Mouse (Mus musculus) intestine, postnatal 0 days (tissue): ENCODE measurements around the gene Lamp1. TPM values are rescaled to one million over a fixed set of nuclear protein-coding genes. Genes with fewer than 3 reads are reported as not detected.
A peak's percentile ranks its signal among the peaks of the same experiment; 100 is the strongest.

Source experiments
- ATAC-seq: fragments of 200-750 bp; cut with Nextera tagmentation; 2 replicates; pipeline ENCODE4 v1.8.0; 2017; ENCODE audit warnings: mild to moderate bottlenecking, moderate TSS enrichment, moderate library complexity
- H3K27ac ChIP-seq: fragments of 300-500 bp; sonication (generic); 2 replicates; pipeline ENCODE4 v1.5.1; 2014; ENCODE audit warnings: mild to moderate bottlenecking, low read depth, low read length, moderate library complexity
- H3K27me3 ChIP-seq: fragments of 300-500 bp; sonication (generic); replicated peaks from 2 replicates; pipeline ENCODE4 v1.6.1; 2014; ENCODE audit warnings: low read length, mixed read lengths; ENCODE audit not compliant: control insufficient read depth, insufficient read depth
- H3K36me3 ChIP-seq: fragments of 300-500 bp; sonication (generic); 2 replicates; pipeline ENCODE4 v1.6.1; 2014; ENCODE audit warnings: mild to moderate bottlenecking, moderate library complexity; ENCODE audit not compliant: control insufficient read depth, insufficient read depth
- H3K4me1 ChIP-seq: fragments of 300-500 bp; sonication (generic); replicated peaks from 2 replicates; pipeline ENCODE4 v1.6.1; 2014; ENCODE audit warnings: antibody characterized with exemption, low read length, mixed read lengths; ENCODE audit not compliant: control insufficient read depth, insufficient read depth
- H3K4me2 ChIP-seq: fragments of 300-500 bp; sonication (generic); replicated peaks from 2 replicates; pipeline ENCODE4 v1.6.1; 2014; ENCODE audit warnings: low read depth, mild to moderate bottlenecking, moderate library complexity
- H3K4me3 ChIP-seq: fragments of 300-500 bp; sonication (generic); 2 replicates; pipeline ENCODE4 v1.5.1; 2014; ENCODE audit warnings: low read depth, low read length
- H3K9ac ChIP-seq: fragments of 300-500 bp; sonication (generic); 2 replicates; pipeline ENCODE4 v1.6.1; 2014; ENCODE audit warnings: mild to moderate bottlenecking, low read depth, low read length
- H3K9me3 ChIP-seq: fragments of 300-500 bp; sonication (generic); 2 replicates; pipeline ENCODE4 v1.6.1; 2016; ENCODE audit warnings: mixed run types; ENCODE audit not compliant: control insufficient read depth
- CTCF ChIP-seq: sonication (generic); IDR thresholded peaks from 2 replicates; pipeline ENCODE4 v1.5.1; 2016; ENCODE audit warnings: low read depth, mild to moderate bottlenecking, control low read depth, antibody characterized with exemption, moderate library complexity
- WGBS: fragments of 180-500 bp; shearing (Covaris S2); extraction: QIAGEN DNeasy Blood & Tissue Kit; methylation state at CpG from one replicate; pipeline ENCODE4 v1.1.7; 2014; 5-methylcytosine and 5-hydroxymethylcytosine counted together
- polyA plus RNA-seq: library from polyadenylated mRNA; unstranded; fragments of >200 nt; fragmentation: Nextera tagmentation; extraction: Ambion mirVana; gene quantifications from 2 replicates; pipeline ENCODE4 v1.2.1, GENCODE M21; 2015

The Lamp1 gene
- polyA plus RNA-seq, 1 experiment from 2014 or later: 847 TPM

- Histone ChIP-seq H3K27ac (no peak overlapping the region), H3K4me2 (no peak overlapping the region), H3K9ac (no peak overlapping the region), H3K4me1 (no peaks in the 10 kb centered on the region), H3K4me3 (no peak overlapping the region), H3K27me3 (no peaks in the 10 kb centered on the region), H3K36me3 (peaks cover 61% of the 10 kb centered on the region), H3K9me3 (no peaks in the 10 kb centered on the region)
- no peak for ATAC-seq
- no peak for TF ChIP-seq CTCF
- 76% methylated on average over 7 of the region's 7 CpGs for WGBS
Observed at GRCm38 (mm10) chr8:13187638-13188037, 28.7 kb downstream of the Lamp1 start.

GRCm38 (mm10) chr8:13188052-13188555, 29.1 kb downstream of the Lamp1 start:
- no peak for ATAC-seq
- Histone ChIP-seq H3K4me2 (no peak overlapping the region), H3K4me1 (no peaks in the 10 kb centered on the region), H3K4me3 (no peak overlapping the region), H3K9me3 (no peaks in the 10 kb centered on the region), H3K36me3 (peaks cover 61% of the 10 kb centered on the region), H3K27ac (no peak overlapping the region), H3K27me3 (no peaks in the 10 kb centered on the region), H3K9ac (no peak overlapping the region)
- WGBS: 94% methylated on average over 13 of the region's 13 CpGs
- TF ChIP-seq CTCF: no peak

- TF ChIP-seq CTCF: no peak
- Histone ChIP-seq H3K4me1 (no peaks in the 10 kb centered on the region), H3K27me3 (no peaks in the 10 kb centered on the region), H3K9me3 (no peaks in the 10 kb centered on the region), H3K4me2 (no peak overlapping the region), H3K9ac (no peak overlapping the region), H3K4me3 (no peak overlapping the region), H3K36me3 (peaks cover 61% of the 10 kb centered on the region), H3K27ac (no peak overlapping the region)
- no peak for ATAC-seq
- 85% methylated on average over 1 of the region's 1 CpGs for WGBS
Observed at GRCm38 (mm10) chr8:13188857-13189256, 29.9 kb downstream of the Lamp1 start.

GRCm38 (mm10) chr8:13190235-13190634, 31.3 kb downstream of the Lamp1 start:
- no peak overlapping the region for H3K4me3 ChIP-seq
- no peaks in the 10 kb centered on the region for H3K27me3 ChIP-seq
- no peak for TF ChIP-seq CTCF
- no peak overlapping the region for H3K9ac ChIP-seq
- no peaks in the 10 kb centered on the region for H3K9me3 ChIP-seq
- H3K4me2 ChIP-seq: no peak overlapping the region
- H3K4me1 ChIP-seq: no peaks in the 10 kb centered on the region
- peaks cover 48% of the 10 kb centered on the region; the same call in 1 of the 2 replicates for H3K36me3 ChIP-seq
- ATAC-seq: no peak
- WGBS: 85% methylated on average over 8 of the region's 8 CpGs
- no peak overlapping the region for H3K27ac ChIP-seq

- no peaks in the 10 kb centered on the region for H3K9me3 ChIP-seq
- WGBS: 53% methylated on average over 10 of the region's 10 CpGs
- no peak overlapping the region for H3K9ac ChIP-seq
- no peak for ATAC-seq
- no peaks in the 10 kb centered on the region for H3K27me3 ChIP-seq
- peaks cover 14% of the 10 kb centered on the region; the same call in 1 of the 2 replicates for H3K36me3 ChIP-seq
- TF ChIP-seq CTCF: no peak
- H3K4me1 ChIP-seq: no peaks in the 10 kb centered on the region
- no peak overlapping the region for H3K4me3 ChIP-seq
- H3K27ac ChIP-seq: no peak overlapping the region
- H3K4me2 ChIP-seq: no peak overlapping the region
Observed at GRCm38 (mm10) chr8:13194818-13195217, 35.9 kb downstream of the Lamp1 start.

GRCm38 (mm10) chr8:13197493-13197892, 38.5 kb downstream of the Lamp1 start:
- H3K4me1 ChIP-seq: no peaks in the 10 kb centered on the region
- H3K4me3 ChIP-seq: no peak overlapping the region
- no peak for ATAC-seq
- TF ChIP-seq CTCF: no peak
- no peak overlapping the region for H3K9ac ChIP-seq
- H3K27ac ChIP-seq: no peak overlapping the region
- H3K36me3 ChIP-seq: no peaks in the 10 kb centered on the region; the same call in 1 of the 2 replicates
- peak overlapping the region; percentile 21; the same call in 1 of the 2 replicates for H3K4me2 ChIP-seq
- no peaks in the 10 kb centered on the region for H3K27me3 ChIP-seq
- 89% methylated on average over 5 of the region's 5 CpGs for WGBS
- H3K9me3 ChIP-seq: no peaks in the 10 kb centered on the region
